ENCODE assay signal across 9 mouse cellular contexts in genomic region chr12:100937441-100938360, GRCm38 (mm10). TPM values are rescaled to one million over a fixed set of nuclear protein-coding genes. Genes with fewer than 3 reads are reported as not detected.
DNase-seq lines count a peak whose midpoint lies in the region; ATAC-seq and TF ChIP-seq lines count a peak whose summit lies in the region.
"Had no signal": no experiment of that assay in that cellular context is flagged by ENCODE, and none has a peak within 500 bp of the region (broad histone marks: within the 10 kb centered on the region; RNA-seq: fewer than 3 reads in every experiment).

No protein-coding gene starts in this region.

- peaks cover 10% of the 10 kb centered on the region for H3K4me1 ChIP-seq in embryonic facial prominence, embryonic 10.5 days
- H3K4me1 ChIP-seq in lung, embryonic 16.5 days (replicated peaks; ENCODE audit: control insufficient read depth, insufficient read depth, low read length), result peaks cover 5% of the 10 kb centered on the region; the same call in 1 of the 2 replicates

- no peak for DNase-seq in gastrocnemius, adult 2 months
- DNase-seq in gastrocnemius, adult 18-20 months (ENCODE audit: low spot score), result no peak
- DNase-seq in embryonic facial prominence, embryonic 10.5 days (ENCODE audit: low spot score), result no peak
- peak; percentile 62 for DNase-seq in heart, postnatal 4 days
- no peak for DNase-seq in retina, postnatal 1 day

- no peak overlapping the region for H3K4me2 ChIP-seq in lung, embryonic 16.5 days (ENCODE audit: low read depth, low read length)

- H3K4me3 ChIP-seq in gastrocnemius, adult 2 months, result peak overlapping the region; percentile 48
- H3K4me3 ChIP-seq in embryonic facial prominence, embryonic 10.5 days, result no peak overlapping the region
- no peak overlapping the region for H3K4me3 ChIP-seq in lung, embryonic 16.5 days (ENCODE audit: low read length)

- no peaks in the 10 kb centered on the region for H3K27me3 ChIP-seq in embryonic facial prominence, embryonic 10.5 days (replicated peaks; ENCODE audit: low read depth, poor library complexity, severe bottlenecking)
- H3K27me3 ChIP-seq in lung, embryonic 16.5 days (ENCODE audit: control insufficient read depth, insufficient read depth, low read depth, low read length), result no peaks in the 10 kb centered on the region

- TF ChIP-seq CTCF in gastrocnemius, adult 2 months (IDR thresholded peaks at IDR 0.05), result no peak

- 78% methylated on average over 21 of the region's 21 CpGs for WGBS in embryonic facial prominence, embryonic 10.5 days
- 55% methylated on average over 21 of the region's 21 CpGs for WGBS in lung, embryonic 16.5 days

- peak overlapping the region; percentile 84 for H3K27ac ChIP-seq in gastrocnemius, adult 2 months
- peak overlapping the region; percentile 27; the same call in 1 of the 2 replicates for H3K27ac ChIP-seq in embryonic facial prominence, embryonic 10.5 days (replicated peaks)
- H3K27ac ChIP-seq in lung, embryonic 16.5 days (ENCODE audit: low read length), result peak overlapping the region; percentile 80
- H3K27ac ChIP-seq: macrophage had no signal

- peak; percentile 81 for ATAC-seq in lung, embryonic 16.5 days (ENCODE audit: low read depth)
- ATAC-seq in activated CD4-positive, CD25-positive, alpha-beta regulatory T cell, adult 4 months, result no peak
- no peak for ATAC-seq in inflammation-experienced regulatory T-cells, adult 6 months

- intact Hi-C loops in gastrocnemius, adult 2 months (cut with DNase I), result loop anchor here (1.0 kb wide), 1 partner anchor 14 kb away; no protein-coding TSS in a partner anchor

- H3K9me3 ChIP-seq in embryonic facial prominence, embryonic 10.5 days, result no peaks in the 10 kb centered on the region
- H3K9me3 ChIP-seq in lung, embryonic 16.5 days (ENCODE audit: control insufficient read depth, low read length), result no peaks in the 10 kb centered on the region

- H3K9ac ChIP-seq in lung, embryonic 16.5 days (ENCODE audit: low read length), result no peak overlapping the region

- H3K36me3 ChIP-seq in embryonic facial prominence, embryonic 10.5 days (replicated peaks), result peaks cover 91% of the 10 kb centered on the region
- peaks cover 9% of the 10 kb centered on the region for H3K36me3 ChIP-seq in lung, embryonic 16.5 days (ENCODE audit: control insufficient read depth, insufficient read depth, low read length)

RNA-seq across cellular contexts. Expression of gene Gpr68, which starts 29.7 kb away (rescaled TPM):
- under 1 TPM in 1 of 2 experiments, not detected in 1; 0.14 TPM for total RNA-seq in gastrocnemius, adult 2 months (2021)
- total RNA-seq in gastrocnemius, adult 18-20 months (2021), result under 1 TPM in 1 of 2 experiments, not detected in 1; 0.26 TPM
- polyA plus RNA-seq in embryonic facial prominence, embryonic 10.5 days (2016; fragmentation: Nextera tagmentation; extraction: Ambion mirVana), result 0.21 and 0.34 TPM in 2 replicates
- 1 to 10 TPM; 2.4 to 2.8 TPM for total RNA-seq in heart, postnatal 4 days (2021)
- polyA plus RNA-seq in lung, embryonic 16.5 days (2015; fragmentation: Nextera tagmentation; extraction: Ambion mirVana), result 0.47 and 0.58 TPM in 2 replicates
- 10 to 100 TPM; 55.7 to 78.7 TPM for polyA plus RNA-seq in activated CD4-positive, CD25-positive, alpha-beta regulatory T cell, adult 4 months (2017; shearing (Covaris generic))
- polyA plus RNA-seq in inflammation-experienced regulatory T-cells, adult 6 months (2017; shearing (Covaris generic)), result 10 to 100 TPM; 67.5 to 92.0 (median 70.5) TPM

Comparison
In these comparisons a context has a peak if more than half of its experiments do, and no peak if none do; other contexts are left out.
1. H3K27ac ChIP-seq: peak in every context shown above with its lines; median percentile 84 in gastrocnemius, adult 2 months; 80 in lung, embryonic 16.5 days; 27 in embryonic facial prominence, embryonic 10.5 days.
2. RNA of gene Gpr68, which starts 29.7 kb away (polyA plus RNA-seq): 55.7 to 78.7 TPM in activated CD4-positive, CD25-positive, alpha-beta regulatory T cell, adult 4 months and 67.5 to 92.0 TPM in inflammation-experienced regulatory T-cells, adult 6 months; 0.47 to 0.58 TPM in lung, embryonic 16.5 days and 0.21 to 0.34 TPM in embryonic facial prominence, embryonic 10.5 days; every median in the first group is over 10 times any median in the second.